Mouse (Mus musculus): Measurements from ENCODE around the gene Faf2.

GRCm38 (mm10) chr13:54577652-54578507 lies 43.7 kb upstream of the Faf2 start:
- no peak for TF ChIP-seq MAFK (IDR thresholded peaks at IDR 0.05; ENCODE audit: borderline replicate concordance, low read depth, low read length)
- no peak for TF ChIP-seq CTCF (IDR thresholded peaks at IDR 0.05 in 2 of 3, conservative IDR thresholded peaks at IDR 0.05 in 1 of 3; ENCODE audit: control insufficient read depth in 1 of 3, insufficient read depth in 1 of 3, low read depth in 2 of 3, low read length in 3 of 3, poor library complexity in 1 of 3, severe bottlenecking in 1 of 3)
- TF ChIP-seq HCFC1 (IDR thresholded peaks at IDR 0.05; ENCODE audit: low read depth, low read length) = no peak
- no peak for TF ChIP-seq MAX (IDR thresholded peaks at IDR 0.05; ENCODE audit: low read length)
- TF ChIP-seq CHD1 (IDR thresholded peaks at IDR 0.05; ENCODE audit: low read depth, low read length) = no peak
- TF ChIP-seq ETS1 (IDR thresholded peaks at IDR 0.05; ENCODE audit: low read depth, low read length) = no peak
- no peak for TF ChIP-seq GATA1 (IDR thresholded peaks at IDR 0.05; ENCODE audit: low read depth, low read length)
- no peak for TF ChIP-seq RCOR1 (IDR thresholded peaks at IDR 0.05; ENCODE audit: low read depth, low read length)
- TF ChIP-seq CHD2 (IDR thresholded peaks at IDR 0.05; ENCODE audit: low read length) = no peak
- no peak for TF ChIP-seq SIN3A (IDR thresholded peaks at IDR 0.05; ENCODE audit: low read length)
- no peak for TF ChIP-seq ZC3H11A (IDR thresholded peaks at IDR 0.05; ENCODE audit: low read depth, low read length)
- TF ChIP-seq POLR2A (IDR thresholded peaks at IDR 0.05; ENCODE audit: control insufficient read depth in 1 of 2, insufficient read depth in 1 of 2, low read depth in 1 of 2, low read length in 2 of 2, poor library complexity in 1 of 2) = no peak
- no peak for TF ChIP-seq MEF2A (IDR thresholded peaks at IDR 0.05; ENCODE audit: extremely low read depth, insufficient replicate concordance, low read depth, low read length, poor library complexity, severe bottlenecking)
